Comparison of ENCODE assay signal across 27 mouse cellular contexts in genomic region chr5:20006616-20007015, GRCm38 (mm10).
DNase-seq lines count a peak whose midpoint lies in the region; ATAC-seq lines count a peak whose summit lies in the region.
"Had no signal": no experiment of that assay in that cellular context is flagged by ENCODE, and none has a peak within 500 bp of the region (broad histone marks: within the 10 kb centered on the region; RNA-seq: fewer than 3 reads in every experiment).

No protein-coding gene starts in this region.

- no peak overlapping the region for H3K4me2 ChIP-seq in kidney, embryonic 14.5 days (replicated peaks; ENCODE audit: low read depth, low read length)
- H3K4me2 ChIP-seq: embryonic facial prominence, embryonic 13.5 days; embryonic facial prominence, embryonic 15.5 days; forebrain, embryonic 13.5 days; forebrain, embryonic 15.5 days had no signal

- WGBS in kidney, embryonic 14.5 days = 75% methylated on average over 2 of the region's 2 CpGs

- no peak for ATAC-seq in kidney, embryonic 14.5 days (ENCODE audit: low FRiP score, low TSS enrichment)
- ATAC-seq: CD4-positive, CD25-positive, alpha-beta regulatory T cell, adult 4 months; forebrain, embryonic 13.5 days; forebrain, embryonic 15.5 days; forebrain, postnatal 0 days had no signal

- H3K4me1 ChIP-seq in kidney, embryonic 14.5 days (ENCODE audit: control insufficient read depth, insufficient read depth, low read length) = no peaks in the 10 kb centered on the region
- H3K4me1 ChIP-seq: embryonic facial prominence, embryonic 13.5 days; embryonic facial prominence, embryonic 15.5 days; forebrain, embryonic 13.5 days; forebrain, embryonic 15.5 days had no signal

- H3K4me3 ChIP-seq in kidney, embryonic 14.5 days (ENCODE audit: low read length) = no peak overlapping the region
- H3K4me3 ChIP-seq: embryonic facial prominence, embryonic 13.5 days; embryonic facial prominence, embryonic 15.5 days; erythroblast, embryonic 14.5 days; forebrain, embryonic 13.5 days; forebrain, embryonic 15.5 days had no signal

- no peaks in the 10 kb centered on the region for H3K9me3 ChIP-seq in kidney, embryonic 14.5 days (ENCODE audit: control insufficient read depth, low read length)
- H3K9me3 ChIP-seq: embryonic facial prominence, embryonic 13.5 days; embryonic facial prominence, embryonic 15.5 days; forebrain, embryonic 13.5 days; forebrain, embryonic 15.5 days; G1E had no signal

- H3K27me3 ChIP-seq in kidney, embryonic 14.5 days (ENCODE audit: control insufficient read depth, insufficient read depth, low read length) = no peaks in the 10 kb centered on the region
- H3K27me3 ChIP-seq: CH12.LX; embryonic facial prominence, embryonic 13.5 days; embryonic facial prominence, embryonic 15.5 days; forebrain, embryonic 13.5 days; forebrain, embryonic 15.5 days had no signal

- no peak overlapping the region for H3K9ac ChIP-seq in kidney, embryonic 14.5 days (ENCODE audit: low read depth, low read length)
- H3K9ac ChIP-seq: embryonic facial prominence, embryonic 13.5 days; embryonic facial prominence, embryonic 15.5 days; forebrain, embryonic 13.5 days; forebrain, embryonic 15.5 days; forebrain, postnatal 0 days had no signal

- no peaks in the 10 kb centered on the region for H3K36me3 ChIP-seq in kidney, embryonic 14.5 days (ENCODE audit: control insufficient read depth, insufficient read depth, low read length)
- H3K36me3 ChIP-seq: embryonic facial prominence, embryonic 13.5 days; embryonic facial prominence, embryonic 15.5 days; forebrain, embryonic 15.5 days; G1E had no signal

- DNase-seq in layer of hippocampus, adult 11-12 months (ENCODE audit: low spot score) = peak; percentile 28
- no peak for DNase-seq in layer of hippocampus, adult 8-10 months (ENCODE audit: low spot score in 2 of 2)
- peak; percentile 51 for DNase-seq in layer of hippocampus, adult 9-11 months
- no peak for DNase-seq in layer of hippocampus, adult 9-10 months (ENCODE audit: low spot score)
- peak; percentile 25 for DNase-seq in fibroblast of lung, adult 2 months (ENCODE audit: low read depth)
- no peak for DNase-seq in adrenal gland, postnatal 25 days
- DNase-seq: adrenal gland, adult 2 months; adrenal gland, postnatal 10 days; adrenal gland, postnatal 36 days; B cell, adult 2 months; cerebellum, adult 11 months; cerebellum, adult 18-20 months; cerebellum, adult 8-10 months; cerebellum, adult 9-11 months; cerebellum, postnatal 14 days; cerebellum, postnatal 36 days; embryo, embryonic 11 days; forebrain, postnatal 0 days had no signal

- H3K27ac ChIP-seq in kidney, embryonic 14.5 days (ENCODE audit: low read depth, low read length) = no peak overlapping the region
- H3K27ac ChIP-seq: embryonic facial prominence, embryonic 13.5 days; embryonic facial prominence, embryonic 15.5 days; forebrain, embryonic 13.5 days; forebrain, embryonic 15.5 days had no signal

Comparison
In these comparisons a context has a peak if more than half of its experiments do, and no peak if none do; other contexts are left out.
1. DNase-seq: peak in layer of hippocampus, adult 11-12 months (single experiment), layer of hippocampus, adult 9-11 months (single experiment) and fibroblast of lung, adult 2 months (single experiment); none in layer of hippocampus, adult 8-10 months (0 of 2), layer of hippocampus, adult 9-10 months (single experiment) and adrenal gland, postnatal 25 days (single experiment).